Mouse (Mus musculus) CH12.LX (cell line): Measurements from ENCODE around the gene Pakap.

Source experiments
- BHLHE40 ChIP-seq: IDR thresholded peaks from 2 replicates; pipeline ENCODE4 v1.6.1; 2011; ENCODE audit warnings: mild to moderate bottlenecking, low read depth, low read length, improper control_type of control experiment
- CTCF ChIP-seq, 2 experiments: IDR thresholded peaks in 1 of 2; conservative IDR thresholded peaks in 1 of 2; 2 replicates each; pipeline ENCODE4 v1.5.1; 2011 to 2012; ENCODE audit warnings: low read depth in 2 of 2, low read length in 2 of 2, improper control_type of control experiment in 1 of 2, inconsistent platforms in 1 of 2, mild to moderate bottlenecking in 1 of 2, moderate library complexity in 1 of 2
- E2F4 ChIP-seq: IDR thresholded peaks from 2 replicates; pipeline ENCODE4 v1.6.1; 2011; ENCODE audit warnings: low read depth, low read length, improper control_type of control experiment; ENCODE audit not compliant: insufficient replicate concordance
- GABPA ChIP-seq: IDR thresholded peaks from 2 replicates; pipeline ENCODE4 v1.6.1; 2012; ENCODE audit warnings: low read depth, low read length, improper control_type of control experiment, inconsistent platforms; ENCODE audit not compliant: insufficient replicate concordance
- MAZ ChIP-seq: IDR thresholded peaks from 2 replicates; pipeline ENCODE4 v1.6.1; 2012; ENCODE audit warnings: low read depth, mild to moderate bottlenecking, inconsistent platforms, low read length, improper control_type of control experiment, moderate library complexity
- NELFE ChIP-seq: IDR thresholded peaks from 2 replicates; pipeline ENCODE4 v1.6.1; 2011; ENCODE audit warnings: low read depth, low read length, improper control_type of control experiment
- TBP ChIP-seq: conservative IDR thresholded peaks from 2 replicates; pipeline ENCODE4 v1.6.1; 2011; ENCODE audit warnings: low read depth, low read length, improper control_type of control experiment
- ZMIZ1 ChIP-seq: IDR thresholded peaks from 2 replicates; pipeline ENCODE4 v1.6.1; 2012; ENCODE audit warnings: low read depth, mild to moderate bottlenecking, inconsistent platforms, low read length, improper control_type of control experiment

GRCm38 (mm10) chr4:57672541-57672940 lies 104.6 kb downstream of the Pakap start:
- TF ChIP-seq MAZ: no peak
- no peak for TF ChIP-seq GABPA
- no peak for TF ChIP-seq BHLHE40
- TF ChIP-seq NELFE: no peak
- no peak for TF ChIP-seq ZMIZ1
- no peak for TF ChIP-seq CTCF (conservative IDR thresholded peaks at IDR 0.05 in 1 of 2, IDR thresholded peaks at IDR 0.05 in 1 of 2; ENCODE audit: low read depth in 2 of 2, low read length in 2 of 2)
- no peak for TF ChIP-seq TBP
- no peak for TF ChIP-seq E2F4
